Mouse (Mus musculus) spleen, postnatal 4 days (tissue): ENCODE results near the gene Neurl1b.

ENCODE experiments used
- DNase-seq, 2 experiments: peaks; one replicate each; pipeline ENCODE4 v3.0.0; 2022; ENCODE audit warnings: low spot score in 2 of 2

The Neurl1b gene

GRCm38 (mm10) chr17:26396765-26397164 is 17.9 kb upstream of the Neurl1b start:
- DNase-seq: no peak

GRCm38 (mm10) chr17:26397339-26397738 is 17.3 kb upstream of the Neurl1b start:
- DNase-seq: no peak

- DNase-seq: no peak
Observed at GRCm38 (mm10) chr17:26405340-26406100, 9.1 kb upstream of the Neurl1b start.

GRCm38 (mm10) chr17:26412967-26413366 is 1.7 kb upstream of the Neurl1b start:
- DNase-seq: no peak

- no peak for DNase-seq
Observed at GRCm38 (mm10) chr17:26414184-26414522, 476 bp upstream of the Neurl1b start.

- DNase-seq: no peak
Observed at GRCm38 (mm10) chr17:26415355-26415865, 781 bp downstream of the Neurl1b start.

- DNase-seq: no peak
Observed at GRCm38 (mm10) chr17:26416141-26416540, 1.5 kb downstream of the Neurl1b start.

GRCm38 (mm10) chr17:26417770-26418421 is 3.3 kb downstream of the Neurl1b start:
- no peak for DNase-seq

- no peak for DNase-seq
Observed at GRCm38 (mm10) chr17:26420491-26421247, 6.0 kb downstream of the Neurl1b start.

- no peak for DNase-seq
Observed at GRCm38 (mm10) chr17:26421561-26421960, 6.9 kb downstream of the Neurl1b start.

- no peak for DNase-seq
Observed at GRCm38 (mm10) chr17:26422390-26422789, 7.8 kb downstream of the Neurl1b start.

GRCm38 (mm10) chr17:26423967-26424641 is 9.5 kb downstream of the Neurl1b start:
- DNase-seq: no peak

GRCm38 (mm10) chr17:26424973-26425735 is 10.5 kb downstream of the Neurl1b start:
- DNase-seq: no peak

GRCm38 (mm10) chr17:26433295-26433694 is 18.7 kb downstream of the Neurl1b start:
- DNase-seq: no peak

GRCm38 (mm10) chr17:26437089-26437815 is 22.6 kb downstream of the Neurl1b start:
- DNase-seq: no peak

- DNase-seq: no peak
Observed at GRCm38 (mm10) chr17:26439001-26439400, 24.4 kb downstream of the Neurl1b start.

- DNase-seq: no peak
Observed at GRCm38 (mm10) chr17:26441024-26441423, 26.4 kb downstream of the Neurl1b start.

GRCm38 (mm10) chr17:26442197-26442596 is 27.6 kb downstream of the Neurl1b start:
- DNase-seq: no peak

- no peak for DNase-seq
Observed at GRCm38 (mm10) chr17:26443865-26444264, 29.2 kb downstream of the Neurl1b start.

- DNase-seq: no peak
Observed at GRCm38 (mm10) chr17:26449472-26449871, 34.8 kb downstream of the Neurl1b start.
